Mouse (Mus musculus) c-Kit-positive CD71-negative TER-119-negative erythroid progenitor cells, embryonic 14.5 days (primary cell): ENCODE data around the gene Upf3a.
"Not testable (repeated sequence)": the region's sequence is repeated elsewhere in the genome, so short reads cannot be mapped to it uniquely, and the experiment has no call there.

Source experiments
- DNase-seq: peaks from one replicate; pipeline ENCODE4 v3.0.0-alpha.2; 2013; ENCODE audit warnings: low read depth

Upf3a gene

DNA sequence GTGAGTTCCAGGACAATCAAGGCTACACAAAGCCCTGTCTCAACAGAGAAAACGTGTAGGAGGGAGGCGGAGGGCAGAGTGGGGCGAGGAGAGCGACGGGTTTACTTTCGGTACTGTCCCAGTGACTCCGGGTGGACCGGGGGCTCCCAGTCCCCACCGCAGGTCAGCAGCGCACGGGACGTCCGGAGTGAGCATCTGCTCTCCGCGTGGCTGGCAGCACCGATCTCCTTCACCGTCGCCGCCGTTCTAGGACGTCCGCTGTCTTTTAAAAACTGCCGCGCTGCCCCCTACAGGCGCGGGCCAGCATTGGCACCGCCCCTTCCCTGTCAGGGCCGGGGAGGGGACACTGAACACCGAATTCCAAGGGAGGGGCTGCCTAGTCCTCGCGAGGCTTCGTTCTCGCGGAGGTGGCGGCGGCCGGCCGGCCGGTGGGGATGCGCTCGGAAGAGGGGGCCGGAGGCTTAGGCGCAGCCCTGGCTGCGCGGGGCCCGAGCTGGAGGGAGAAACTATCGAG, at the start of gene Upf3a:
Gene Upf3a, plus strand, starts transcription at position 366 of the 514 bp plus-strand sequence.
- DNase-seq, result peak; percentile 88

DNA sequence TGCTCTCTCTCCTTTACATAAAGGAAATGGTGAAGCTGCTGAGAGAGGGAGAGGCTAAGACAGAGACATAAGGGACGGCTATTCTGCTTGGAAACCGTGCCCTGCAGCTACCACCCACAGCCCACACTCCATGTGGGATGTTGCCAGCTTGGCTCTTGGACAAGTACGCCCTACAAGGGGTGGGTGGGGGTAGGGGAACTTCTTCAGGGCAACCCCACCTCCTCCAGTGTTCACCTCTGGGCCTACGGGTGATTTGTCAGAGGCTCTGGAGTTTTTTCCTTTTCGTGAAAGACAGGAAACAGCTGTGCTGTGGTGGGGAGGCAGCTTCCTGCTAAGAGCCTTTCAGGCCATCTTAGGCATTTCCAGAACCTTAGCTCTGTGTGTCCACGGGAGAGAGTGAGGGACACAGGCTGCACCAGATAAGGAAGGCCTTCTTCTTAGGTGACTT, 45.1 kb upstream of the Upf3a start:
- peak; percentile 43 for DNase-seq

DNA sequence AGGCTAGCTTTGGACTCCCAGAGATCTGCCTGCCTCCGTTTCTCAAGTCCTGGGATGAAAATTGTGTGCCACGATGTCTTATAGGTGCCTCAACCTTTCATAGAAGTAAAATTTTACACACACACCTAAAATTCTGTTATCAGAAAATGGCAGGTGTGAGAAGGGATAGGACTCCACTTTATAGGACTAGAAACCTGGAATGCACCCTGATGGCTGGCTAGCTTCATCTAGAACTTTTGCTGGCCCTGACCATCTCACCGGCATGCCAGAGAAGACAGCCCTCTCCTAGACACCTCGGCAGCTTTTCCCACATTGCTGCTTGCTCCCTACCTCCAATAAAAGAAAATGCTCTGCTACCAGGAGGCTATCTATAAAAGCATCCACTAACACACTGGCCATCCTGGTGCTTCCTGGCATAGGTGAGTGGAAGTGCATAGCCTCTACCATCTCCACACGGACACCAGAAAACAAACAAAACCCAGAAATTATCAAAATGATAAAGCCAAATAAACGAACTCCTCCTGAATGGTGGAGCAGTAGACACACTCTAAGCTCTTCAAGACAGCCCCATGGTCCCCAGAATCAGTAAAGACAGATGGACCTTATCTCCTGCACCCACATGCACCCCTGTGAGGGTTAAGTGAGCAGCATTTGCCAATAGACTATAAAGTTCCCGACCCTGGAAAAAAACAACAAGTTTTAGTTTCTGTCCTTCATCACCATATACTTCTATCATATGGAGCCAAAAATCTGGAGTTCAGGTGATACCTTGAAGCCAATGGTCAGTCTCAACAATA, 44.4 kb upstream of the Upf3a start:
- DNase-seq, result no peak

DNA sequence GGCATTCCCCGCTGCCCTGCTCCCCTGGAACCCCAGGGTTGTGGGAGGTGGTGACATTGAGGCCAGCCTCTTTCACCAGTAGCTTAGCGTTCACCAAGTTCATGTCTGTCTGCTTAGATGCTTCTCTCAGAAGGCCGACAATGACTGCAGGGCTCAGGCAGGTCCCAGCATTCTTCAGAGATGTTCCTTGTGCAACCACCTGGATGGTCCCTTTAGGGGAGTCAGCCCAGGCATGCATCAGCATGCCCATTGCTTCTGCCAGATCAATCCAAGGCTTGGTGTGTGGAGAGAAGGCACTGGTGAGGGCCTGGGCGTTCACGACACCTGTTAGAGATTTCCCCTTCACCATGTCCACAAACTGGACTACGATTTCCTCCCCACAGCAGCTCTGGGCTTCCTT, 39.2 kb upstream of the Upf3a start:
- DNase-seq, result not testable (repeated sequence)

DNA sequence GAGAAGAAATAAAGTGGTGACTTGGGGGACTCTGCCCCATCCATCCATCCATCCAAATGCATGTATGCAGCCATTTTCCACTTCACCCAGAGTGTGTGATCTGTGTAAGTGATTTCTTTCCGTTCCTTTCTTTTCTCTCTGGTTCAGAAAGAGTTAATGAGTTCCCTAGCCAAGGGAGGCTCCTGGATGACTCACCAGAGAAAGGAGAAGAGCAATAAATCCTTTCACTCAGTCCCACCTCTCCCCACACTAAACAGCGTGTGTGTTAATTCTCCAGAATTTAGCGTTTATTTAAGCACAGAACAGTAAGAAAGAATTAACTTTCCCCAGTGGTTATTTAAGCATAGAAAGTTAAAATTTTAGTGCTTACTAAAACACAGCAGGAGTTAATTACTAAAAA, 37.8 kb upstream of the Upf3a start:
- no peak for DNase-seq

DNA sequence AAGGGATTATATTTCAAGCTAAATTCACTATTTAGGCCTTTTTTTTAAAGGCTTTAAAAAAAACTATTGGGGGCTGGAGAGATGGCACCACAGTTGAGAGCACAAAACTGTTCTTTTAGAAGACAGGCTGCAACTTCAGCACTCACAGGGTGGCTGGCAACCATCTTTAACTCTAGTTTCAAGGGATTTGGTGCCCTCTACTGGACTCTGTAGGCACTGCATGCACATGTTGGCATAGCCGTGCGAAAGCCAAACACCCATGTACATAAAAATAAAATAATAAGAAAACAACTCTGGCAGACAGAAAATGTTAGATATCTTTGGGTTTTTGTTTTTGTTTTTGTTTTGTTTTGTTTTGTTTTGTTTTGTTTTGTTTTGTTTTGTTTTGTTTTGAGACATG, 31.7 kb upstream of the Upf3a start:
- DNase-seq, result peak; percentile 82

DNA sequence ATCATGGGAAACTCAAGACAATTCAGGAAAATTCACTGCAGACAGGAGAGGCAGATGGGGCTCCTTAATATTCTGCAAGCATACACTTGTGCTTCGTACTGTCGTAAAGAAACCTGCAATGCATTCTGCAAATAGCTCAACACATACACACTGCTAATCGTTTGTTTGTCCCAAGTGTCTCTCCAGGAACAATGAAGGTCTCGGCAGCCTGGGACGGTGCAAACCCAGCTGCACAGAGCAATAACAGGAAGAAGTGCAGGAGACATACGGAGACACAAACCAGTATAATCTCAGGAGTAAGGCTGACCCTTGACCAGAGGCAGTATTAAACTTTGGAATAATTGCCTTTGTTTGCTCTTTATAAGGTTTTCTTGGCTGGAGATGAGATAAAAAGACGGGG, 28.9 kb upstream of the Upf3a start:
- no peak for DNase-seq

DNA sequence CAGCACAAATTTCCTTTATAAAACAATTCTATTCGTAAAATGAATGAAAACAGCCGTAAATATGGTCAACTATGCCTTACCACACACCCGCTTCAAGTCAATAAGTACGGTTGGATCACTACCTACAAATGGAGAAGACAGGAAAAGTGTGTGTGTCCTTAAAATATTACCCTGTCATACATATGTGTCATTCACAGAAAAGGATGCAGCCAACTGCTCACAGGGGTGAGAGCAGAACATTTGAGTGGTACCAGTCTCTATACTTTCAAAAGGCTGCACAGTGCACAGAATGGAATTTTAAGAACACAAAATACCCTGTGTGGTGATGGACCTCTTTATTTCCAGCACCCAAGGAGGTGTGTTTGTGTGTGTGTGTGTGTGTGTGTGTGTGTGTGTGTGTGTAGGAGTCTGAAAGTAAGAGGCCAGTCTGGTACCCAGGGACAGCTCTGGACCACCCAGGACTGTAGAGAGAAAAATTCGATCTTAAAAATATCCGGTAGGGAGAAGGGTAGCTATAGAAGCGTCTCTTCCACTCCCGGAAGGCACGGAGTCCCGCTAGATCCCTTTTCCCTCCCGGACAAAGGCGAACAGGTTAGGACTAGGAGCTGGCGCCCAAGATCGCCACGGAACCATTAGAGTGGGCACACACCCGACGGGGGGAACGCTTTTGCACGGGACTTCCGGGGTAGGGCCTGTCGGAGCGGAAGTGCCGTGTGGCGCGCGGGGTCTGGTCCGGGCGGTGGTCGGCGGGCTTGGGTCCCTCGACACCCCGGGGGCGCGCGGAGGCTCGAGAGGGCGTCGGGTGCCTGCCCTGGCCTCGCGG, 28.2 kb upstream of the Upf3a start, which contains the start of gene Cdc16:
Gene Cdc16, plus strand, starts transcription at position 695 of the 823 bp plus-strand sequence.
- DNase-seq, result peak; percentile 77

DNA sequence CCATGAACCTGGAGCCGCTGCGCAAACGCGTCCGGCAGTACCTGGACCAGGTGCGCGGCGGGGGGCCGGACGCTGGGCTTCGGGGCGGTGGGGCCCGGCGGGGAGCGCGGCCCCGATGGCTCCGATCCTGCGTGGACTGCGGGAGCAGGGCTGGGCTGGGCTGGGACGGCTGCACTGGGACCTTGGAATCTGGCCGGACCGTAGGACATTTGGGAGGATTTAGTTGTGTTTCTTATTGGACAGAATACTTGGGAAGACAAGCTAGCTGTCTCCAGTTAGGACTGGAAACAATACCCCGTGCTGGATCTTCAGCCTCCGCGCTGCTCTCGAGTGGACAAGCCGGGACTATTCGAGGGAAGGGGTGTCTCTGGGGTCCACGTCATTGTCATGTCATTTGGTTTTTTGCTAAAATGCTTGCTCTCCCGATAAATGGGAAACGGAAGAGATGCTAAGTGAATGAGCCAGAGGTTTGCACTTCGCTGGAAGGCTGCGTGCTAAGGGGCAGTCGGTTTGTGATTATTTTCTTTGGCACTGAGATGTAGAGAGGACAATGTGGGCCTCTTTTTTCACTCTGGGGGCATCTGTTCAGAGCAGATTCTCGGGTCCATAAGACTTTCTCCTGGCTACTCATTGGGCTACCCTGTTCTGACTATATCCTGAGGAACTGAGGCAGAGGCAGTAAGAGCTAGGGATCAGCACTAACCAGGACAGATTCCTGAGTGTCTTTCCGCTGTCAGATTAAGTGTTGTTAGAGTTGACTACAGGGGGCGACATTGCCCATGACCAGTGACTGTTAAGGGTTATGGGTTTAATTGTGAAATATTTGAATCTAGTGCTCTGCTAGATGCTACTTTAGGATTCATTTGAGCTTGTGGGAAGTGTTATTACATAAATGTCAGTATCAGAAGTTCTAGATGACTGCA, 27.3 kb upstream of the Upf3a start:
- DNase-seq, result peak; percentile 78

DNA sequence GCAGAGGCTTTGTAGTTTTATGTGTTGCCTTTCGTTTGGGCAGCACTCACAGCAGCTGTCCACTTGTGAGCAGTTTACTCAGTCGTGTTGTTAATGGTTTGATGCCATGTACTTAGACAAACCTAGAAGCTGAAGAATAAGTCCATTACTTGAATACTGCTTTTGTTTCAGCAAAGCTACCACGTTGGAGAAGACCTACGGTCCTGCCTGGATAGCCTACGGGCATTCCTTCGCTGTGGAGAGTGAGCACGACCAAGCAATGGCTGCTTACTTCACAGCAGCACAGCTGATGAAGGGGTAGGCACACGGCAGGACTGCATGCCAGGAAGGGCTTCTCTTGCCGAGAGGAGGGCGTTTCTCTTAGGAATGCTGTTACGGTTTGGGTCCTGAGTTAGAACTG, 16.2 kb upstream of the Upf3a start:
- no peak for DNase-seq

DNA sequence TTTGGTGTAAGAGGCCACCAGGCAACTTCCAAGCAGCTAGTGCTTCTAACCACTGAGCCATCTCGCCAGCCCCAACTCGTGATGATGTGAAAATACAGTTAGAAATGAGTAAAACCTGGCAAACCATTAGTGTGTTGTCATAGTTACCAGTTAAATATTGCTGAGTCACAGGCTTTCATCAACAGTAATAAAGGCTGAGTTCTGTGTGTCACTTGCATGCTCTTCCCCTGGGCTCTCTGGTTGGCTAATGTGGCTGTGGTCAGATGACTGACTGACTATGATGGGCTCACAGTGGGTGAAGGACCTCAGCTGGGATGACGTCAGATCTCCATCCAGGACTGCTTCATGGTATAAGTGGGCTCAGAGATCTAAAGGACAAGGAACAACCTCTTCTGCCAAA, 4.9 kb upstream of the Upf3a start:
- no peak for DNase-seq

DNA sequence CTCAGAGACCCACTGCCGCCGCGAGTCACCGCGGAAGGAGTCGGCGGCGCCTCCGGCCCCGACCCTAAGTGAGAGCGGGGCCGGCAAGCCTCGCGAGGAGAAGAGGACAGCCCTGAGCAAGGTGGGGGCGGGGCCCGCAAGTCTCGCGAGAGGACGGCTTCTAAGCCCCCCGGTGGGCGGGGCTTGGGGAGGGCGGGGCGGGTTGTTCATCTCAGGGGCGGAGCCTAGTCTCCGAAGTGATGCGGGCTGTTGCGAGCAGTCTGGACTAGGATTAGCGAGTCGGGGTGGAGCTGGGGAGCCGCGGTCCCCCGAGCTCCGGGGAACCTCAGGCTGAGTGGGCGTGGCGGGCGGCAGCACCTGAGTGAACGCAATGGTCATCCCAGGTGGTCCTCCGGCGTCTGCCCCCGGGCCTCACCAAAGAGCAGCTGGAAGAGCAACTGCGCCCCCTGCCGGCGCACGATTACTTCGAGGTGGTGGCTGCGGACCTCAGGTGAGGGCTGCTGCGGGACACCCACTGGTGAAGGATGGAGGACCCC, 417 bp downstream of the Upf3a start:
- DNase-seq, result peak; percentile 92

DNA sequence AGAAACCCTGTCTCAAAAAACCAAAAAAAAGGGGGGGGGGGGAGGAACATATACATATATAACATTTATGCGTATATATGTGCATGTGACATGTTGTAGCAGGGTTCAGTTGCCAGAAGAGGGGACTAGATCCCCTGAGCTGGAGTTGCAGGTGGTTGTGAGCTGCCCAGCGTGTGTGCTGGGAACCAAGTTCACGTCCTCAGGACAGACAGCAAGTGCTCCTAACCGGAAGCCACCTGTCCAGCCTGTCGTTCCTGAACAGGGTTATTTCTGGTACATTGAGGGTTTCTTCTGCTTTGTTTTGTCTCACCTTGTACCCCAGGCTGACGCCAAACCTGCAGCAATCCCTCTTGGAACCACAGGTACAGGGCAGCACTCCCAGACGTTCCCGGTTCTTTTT, 4.2 kb downstream of the Upf3a start:
- DNase-seq, result no peak

DNA sequence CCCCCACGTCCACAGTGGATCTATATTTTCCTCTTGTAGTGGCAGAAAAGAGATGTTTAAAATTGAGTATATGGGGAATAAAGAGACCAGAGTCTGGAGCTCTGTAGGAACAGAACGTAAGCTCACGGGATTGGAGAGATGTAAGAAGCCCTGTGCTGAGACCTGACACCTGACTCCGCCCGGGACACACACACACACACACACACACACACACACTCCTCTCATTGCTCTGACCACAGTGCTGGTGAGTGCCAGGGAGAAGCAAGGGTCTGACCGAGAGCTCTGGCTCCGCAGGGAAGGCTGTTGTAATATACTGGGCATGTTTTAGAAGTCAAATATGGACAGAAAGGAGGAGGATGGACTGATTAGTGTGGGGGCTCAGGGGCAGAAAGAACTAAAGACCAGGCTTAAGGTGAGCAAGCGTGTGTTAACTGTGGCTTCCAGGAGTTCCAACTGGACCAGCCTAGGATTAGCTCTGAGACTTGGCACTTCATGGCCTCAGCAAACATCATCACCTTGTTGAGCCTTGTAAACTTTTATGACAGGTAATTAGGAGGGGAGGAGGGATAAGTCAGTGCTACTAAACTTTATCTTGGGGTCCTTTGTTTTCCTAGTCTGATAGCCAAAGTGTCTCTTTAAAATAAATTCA, 7.8 kb downstream of the Upf3a start:
- no peak for DNase-seq

DNA sequence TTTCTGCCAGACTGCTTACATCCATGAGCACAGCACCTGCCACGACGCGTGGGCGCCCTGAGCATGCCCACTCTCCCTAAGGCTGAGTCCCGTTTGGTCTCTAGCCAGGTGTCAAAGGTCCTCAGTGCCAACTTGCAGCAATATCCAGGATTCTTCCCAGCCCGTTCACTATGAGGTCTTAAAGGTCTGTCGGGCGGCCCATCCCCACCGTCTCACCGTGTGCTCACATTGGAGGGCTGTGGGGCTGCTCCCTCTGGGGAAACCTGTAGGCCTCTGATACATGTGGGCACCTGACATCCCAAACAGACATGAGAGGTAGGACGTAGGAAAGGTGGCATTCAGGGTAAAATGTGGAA, 8.3 kb downstream of the Upf3a start:
- DNase-seq, result no peak

DNA sequence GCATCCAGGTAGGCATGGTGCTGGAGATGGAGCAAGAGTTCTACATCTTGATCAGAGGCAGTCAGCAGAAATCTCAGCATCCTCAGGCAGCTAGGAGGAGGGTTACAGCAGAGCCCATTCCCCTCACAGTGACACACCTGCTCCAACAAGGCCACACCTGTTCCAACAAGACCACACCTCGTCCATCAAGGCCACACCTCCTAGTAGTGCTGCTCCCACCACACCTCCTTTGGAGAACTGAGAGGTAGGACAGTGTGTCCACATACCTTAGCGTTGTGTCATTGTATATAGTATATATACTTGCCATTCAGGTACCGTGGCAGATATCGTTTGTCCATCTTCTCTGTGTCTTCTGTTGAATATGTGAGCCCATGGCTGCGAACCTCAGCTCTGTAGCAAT, 12.3 kb downstream of the Upf3a start:
- DNase-seq, result no peak

DNA sequence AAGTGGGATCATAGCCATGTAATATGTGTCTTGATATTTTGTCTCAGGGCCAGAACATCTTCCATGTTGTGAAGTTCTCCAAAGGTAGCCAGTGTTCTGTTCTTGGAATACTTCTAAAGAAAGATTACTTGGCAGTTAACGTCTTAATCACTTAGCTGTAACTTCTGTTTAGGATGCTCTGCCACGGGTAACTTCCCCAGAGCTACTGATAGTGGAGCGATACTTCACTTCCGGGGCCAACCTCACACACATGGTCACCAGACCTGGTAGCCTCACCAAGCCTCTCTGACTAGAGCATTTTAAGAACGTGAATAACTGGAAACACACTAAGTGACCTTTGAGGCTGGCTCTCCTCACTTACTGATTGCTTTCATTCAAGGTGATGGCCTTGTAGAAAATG, 14.2 kb downstream of the Upf3a start:
- no peak for DNase-seq

DNA sequence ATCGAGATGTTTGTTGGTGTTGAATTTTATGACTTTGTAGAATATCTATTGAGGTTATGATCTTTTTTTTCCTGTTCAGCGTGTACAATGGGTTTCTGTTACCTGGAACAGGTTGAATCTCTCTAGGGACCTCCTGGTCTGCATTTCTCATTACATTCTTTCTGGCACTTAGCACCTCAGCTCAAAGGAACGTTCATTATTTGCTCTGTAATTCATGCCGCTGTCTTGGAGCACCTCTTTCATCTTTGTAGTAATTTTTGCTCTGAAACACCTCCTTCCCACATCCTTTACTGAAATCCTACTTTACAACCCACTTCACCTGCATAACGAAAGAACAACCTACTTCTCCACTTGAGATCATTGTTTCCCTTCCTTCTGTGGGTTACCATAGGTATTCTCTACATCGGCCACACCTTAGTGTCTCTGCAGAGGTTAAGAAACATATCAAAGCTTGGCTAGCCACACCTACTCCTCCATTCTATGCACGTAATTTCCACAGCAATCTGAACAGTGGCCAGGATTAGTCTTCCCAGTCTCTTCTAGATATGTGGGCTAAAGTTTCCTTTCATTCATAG, 43.3 kb downstream of the Upf3a start:
- no peak for DNase-seq

DNA sequence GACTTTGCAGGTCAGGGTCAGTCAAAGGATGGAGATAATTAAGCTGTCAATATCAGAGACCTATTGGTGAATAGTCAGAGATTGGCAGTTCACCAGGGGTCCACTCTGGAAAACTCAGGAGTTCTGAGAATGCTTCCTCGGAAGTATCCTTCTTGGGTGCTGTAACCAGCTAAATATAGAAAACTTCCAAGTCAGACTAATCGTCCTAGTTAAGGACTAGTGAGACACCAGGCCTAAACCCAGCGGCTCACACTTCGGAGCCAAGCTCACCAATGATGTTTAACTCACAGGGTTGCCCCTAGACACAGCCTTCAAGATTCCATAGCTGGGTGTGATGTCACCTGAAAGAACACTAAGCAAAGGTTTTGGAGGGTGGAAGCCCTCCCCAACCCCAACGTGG, 52.9 kb downstream of the Upf3a start, which contains the start of gene AF366264:
Gene AF366264, minus strand, starts transcription at position 101 of the 400 bp plus-strand sequence.
- not testable (repeated sequence) for DNase-seq

DNA sequence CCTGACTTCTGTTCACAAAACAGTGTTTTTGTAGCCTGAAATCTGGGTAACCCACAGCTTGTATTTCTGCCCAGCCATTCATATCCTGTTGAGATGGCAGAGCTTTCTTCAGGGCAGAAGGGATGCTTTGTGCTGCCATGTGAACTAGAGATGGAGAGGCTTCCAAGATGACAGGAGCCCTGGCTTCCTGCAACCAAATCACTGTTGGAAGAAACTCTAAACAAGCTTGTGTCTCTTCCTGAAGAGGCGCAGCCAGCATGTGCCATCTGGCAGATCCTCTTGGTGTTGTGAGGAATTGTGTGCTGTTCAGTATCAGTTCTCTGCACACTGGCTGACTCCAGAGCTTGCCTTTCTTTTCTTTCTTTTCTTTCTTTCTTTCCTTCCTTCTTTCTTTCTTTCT, 57.9 kb downstream of the Upf3a start:
- DNase-seq, result not testable (repeated sequence)
